Mouse (Mus musculus): ENCODE results near the gene Trpc4. TPM values are rescaled to one million over a fixed set of nuclear protein-coding genes. Genes with fewer than 3 reads are reported as not detected.
A peak's percentile ranks its signal among the peaks of the same experiment; 100 is the strongest.

The Trpc4 gene
- polyA plus RNA-seq, 1 experiment from 2014 or later = 2.6 TPM

DNA sequence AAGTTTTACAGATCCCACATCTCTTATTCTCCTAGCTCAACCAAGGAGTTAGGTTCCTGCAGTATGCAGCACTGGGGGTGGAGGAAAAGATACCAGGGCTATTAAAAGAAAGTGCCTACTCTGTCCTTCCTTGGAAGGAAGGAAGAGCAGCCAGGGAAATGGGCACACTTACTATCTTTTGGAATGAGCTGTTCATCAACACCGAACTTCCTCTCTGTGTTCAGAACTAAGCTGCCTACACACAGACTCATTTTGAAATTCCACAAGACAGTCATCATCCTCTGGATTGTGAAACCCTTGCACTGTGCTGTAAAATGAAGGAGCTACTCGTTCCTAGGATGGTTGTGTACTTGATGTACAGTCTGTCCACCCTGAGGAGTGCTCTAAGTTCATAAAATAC lies 90.6 kb downstream of the Trpc4 start:
- 66% methylated on average over 2 of the region's 2 CpGs for WGBS
- Histone ChIP-seq H3K36me3 (ENCODE audit: control insufficient read depth, insufficient read depth, low read length) (no peaks in the 10 kb centered on the region), H3K9ac (ENCODE audit: low read depth, low read length) (no peak overlapping the region), H3K27me3 (replicated peaks; ENCODE audit: control insufficient read depth, insufficient read depth, low read length) (no peaks in the 10 kb centered on the region), H3K9me3 (ENCODE audit: control insufficient read depth, low read length) (no peaks in the 10 kb centered on the region), H3K27ac (ENCODE audit: low read length) (no peak overlapping the region), H3K4me1 (ENCODE audit: control insufficient read depth, insufficient read depth, low read length) (no peaks in the 10 kb centered on the region), H3K4me2 (ENCODE audit: low read depth, low read length) (no peak overlapping the region), H3K4me3 (ENCODE audit: low read length) (no peak overlapping the region)
- no peak for ATAC-seq

GRCm38 (mm10) chr3:54249311-54249710 lies 93.5 kb downstream of the Trpc4 start:
- H3K9ac ChIP-seq (ENCODE audit: low read depth, low read length) = no peak overlapping the region
- H3K27ac ChIP-seq (ENCODE audit: low read length) = no peak overlapping the region
- no peak overlapping the region for H3K4me2 ChIP-seq (ENCODE audit: low read depth, low read length)
- 94% methylated on average over 6 of the region's 6 CpGs for WGBS
- H3K27me3 ChIP-seq (replicated peaks; ENCODE audit: control insufficient read depth, insufficient read depth, low read length) = no peaks in the 10 kb centered on the region
- no peaks in the 10 kb centered on the region for H3K4me1 ChIP-seq (ENCODE audit: control insufficient read depth, insufficient read depth, low read length)
- H3K9me3 ChIP-seq (ENCODE audit: control insufficient read depth, low read length) = 0 out of 2 replicates have a peak, but pooled peaks cover 3% of the 10 kb centered on the region
- no peaks in the 10 kb centered on the region for H3K36me3 ChIP-seq (ENCODE audit: control insufficient read depth, insufficient read depth, low read length)
- no peak overlapping the region for H3K4me3 ChIP-seq (ENCODE audit: low read length)
- no peak for ATAC-seq

DNA sequence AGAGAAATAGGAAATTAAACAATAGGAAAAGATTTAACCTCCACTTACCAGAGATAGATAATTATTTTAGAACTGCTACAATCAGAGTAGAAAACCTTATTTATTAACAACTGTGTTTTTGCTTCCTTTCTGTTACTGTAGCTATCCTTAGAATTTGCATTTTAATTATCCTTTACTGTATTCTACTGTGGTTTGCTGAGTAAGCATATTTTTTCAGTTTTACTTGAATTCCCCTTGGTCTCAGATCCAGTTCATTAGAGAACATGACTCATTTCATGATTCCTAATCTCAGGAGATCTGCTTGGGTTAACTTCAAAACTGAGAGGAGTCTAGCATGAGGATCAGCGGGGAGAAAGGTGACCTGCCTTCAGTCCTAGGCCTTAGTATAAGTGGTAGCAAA lies 111.1 kb downstream of the Trpc4 start:
- Histone ChIP-seq H3K27me3 (replicated peaks; ENCODE audit: control insufficient read depth, insufficient read depth, low read length) (no peaks in the 10 kb centered on the region), H3K4me2 (ENCODE audit: low read depth, low read length) (no peak overlapping the region), H3K9ac (ENCODE audit: low read depth, low read length) (no peak overlapping the region), H3K36me3 (ENCODE audit: control insufficient read depth, insufficient read depth, low read length) (no peaks in the 10 kb centered on the region), H3K4me3 (ENCODE audit: low read length) (no peak overlapping the region), H3K9me3 (ENCODE audit: control insufficient read depth, low read length) (no peaks in the 10 kb centered on the region), H3K27ac (ENCODE audit: low read length) (no peak overlapping the region), H3K4me1 (ENCODE audit: control insufficient read depth, insufficient read depth, low read length) (no peaks in the 10 kb centered on the region)
- ATAC-seq = no peak
- WGBS = 94% methylated on average over 1 of the region's 1 CpGs

DNA sequence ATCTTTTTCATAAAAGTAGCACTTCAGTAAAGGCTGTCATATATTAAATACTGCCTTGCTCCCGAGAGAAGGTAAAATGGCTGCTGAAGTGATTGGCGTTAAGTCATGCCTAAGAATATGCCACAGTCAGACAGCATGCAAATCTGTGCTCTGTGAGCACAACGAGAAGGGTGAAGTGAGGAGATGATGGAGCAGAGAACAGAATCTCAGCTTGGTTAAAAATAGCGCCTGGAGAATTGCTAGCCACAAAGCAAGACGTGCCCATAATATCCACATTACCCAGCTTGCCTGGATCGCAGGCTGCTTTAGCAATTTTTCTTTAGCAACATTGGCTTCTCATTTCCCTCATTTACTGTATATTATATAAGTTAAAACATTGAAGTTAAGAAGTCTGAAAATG lies 113.3 kb downstream of the Trpc4 start:
- Histone ChIP-seq H3K27ac (ENCODE audit: low read length) (no peak overlapping the region), H3K9me3 (ENCODE audit: control insufficient read depth, low read length) (no peaks in the 10 kb centered on the region), H3K9ac (ENCODE audit: low read depth, low read length) (no peak overlapping the region), H3K4me2 (ENCODE audit: low read depth, low read length) (no peak overlapping the region), H3K27me3 (replicated peaks; ENCODE audit: control insufficient read depth, insufficient read depth, low read length) (no peaks in the 10 kb centered on the region), H3K4me3 (ENCODE audit: low read length) (no peak overlapping the region), H3K36me3 (ENCODE audit: control insufficient read depth, insufficient read depth, low read length) (no peaks in the 10 kb centered on the region), H3K4me1 (ENCODE audit: control insufficient read depth, insufficient read depth, low read length) (no peaks in the 10 kb centered on the region)
- WGBS = 85% methylated on average over 6 of the region's 6 CpGs
- no peak for ATAC-seq

GRCm38 (mm10) chr3:54274651-54275050 lies 118.8 kb downstream of the Trpc4 start:
- H3K36me3 ChIP-seq (ENCODE audit: control insufficient read depth, insufficient read depth, low read length) = no peaks in the 10 kb centered on the region
- H3K4me3 ChIP-seq (ENCODE audit: low read length) = no peak overlapping the region
- no peak overlapping the region for H3K9ac ChIP-seq (ENCODE audit: low read depth, low read length)
- WGBS = 63% methylated on average over 7 of the region's 7 CpGs
- no peak for ATAC-seq
- no peaks in the 10 kb centered on the region for H3K4me1 ChIP-seq (ENCODE audit: control insufficient read depth, insufficient read depth, low read length)
- H3K27ac ChIP-seq (ENCODE audit: low read length) = no peak overlapping the region
- H3K9me3 ChIP-seq (ENCODE audit: control insufficient read depth, low read length) = no peaks in the 10 kb centered on the region
- no peak overlapping the region for H3K4me2 ChIP-seq (ENCODE audit: low read depth, low read length)
- H3K27me3 ChIP-seq (replicated peaks; ENCODE audit: control insufficient read depth, insufficient read depth, low read length) = no peaks in the 10 kb centered on the region

DNA sequence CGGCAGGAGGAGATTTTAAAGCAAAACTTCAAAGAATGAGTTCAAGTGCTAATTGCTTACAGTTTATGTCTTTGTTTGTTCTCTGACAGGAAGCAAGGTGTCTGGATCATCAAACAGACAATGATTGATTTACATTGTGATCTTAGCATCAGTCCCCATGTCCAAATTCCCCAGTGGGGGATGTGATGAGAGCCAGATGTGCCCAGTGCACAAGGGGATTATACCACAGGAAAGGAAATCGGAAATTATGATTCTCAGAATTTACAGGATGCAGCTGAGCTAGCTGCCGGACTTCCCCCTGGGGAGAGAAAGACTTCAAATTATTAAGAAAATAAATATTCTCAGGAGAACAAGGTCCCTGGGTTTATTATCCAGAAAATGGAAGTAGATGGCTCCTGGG lies 133.9 kb downstream of the Trpc4 start:
- Histone ChIP-seq H3K9ac (ENCODE audit: low read depth, low read length) (no peak overlapping the region), H3K36me3 (ENCODE audit: control insufficient read depth, insufficient read depth, low read length) (no peaks in the 10 kb centered on the region), H3K27me3 (replicated peaks; ENCODE audit: control insufficient read depth, insufficient read depth, low read length) (no peaks in the 10 kb centered on the region), H3K9me3 (ENCODE audit: control insufficient read depth, low read length) (no peaks in the 10 kb centered on the region), H3K27ac (ENCODE audit: low read length) (no peak overlapping the region), H3K4me1 (ENCODE audit: control insufficient read depth, insufficient read depth, low read length) (no peaks in the 10 kb centered on the region), H3K4me2 (ENCODE audit: low read depth, low read length) (no peak overlapping the region), H3K4me3 (ENCODE audit: low read length) (no peak overlapping the region)
- 36% methylated on average over 3 of the region's 3 CpGs for WGBS
- ATAC-seq = no peak

DNA sequence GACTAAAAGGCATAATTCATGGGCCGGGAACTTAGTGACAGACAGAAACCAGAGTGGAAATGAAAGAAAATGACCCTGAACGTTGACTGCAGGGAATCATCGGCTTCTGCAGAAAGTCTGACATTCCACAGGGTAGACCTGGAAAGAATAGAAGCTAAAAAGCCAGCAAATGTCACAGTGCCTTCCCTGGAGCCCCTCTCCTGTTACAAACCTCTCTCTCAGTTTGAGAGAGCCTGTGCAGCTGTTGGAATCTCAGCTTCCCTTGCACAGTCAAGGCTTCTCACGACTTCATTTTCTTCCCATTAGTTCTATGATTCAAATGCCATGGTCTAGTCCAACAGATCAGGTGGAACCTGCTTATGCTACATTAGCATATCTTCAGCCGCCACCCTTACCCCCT lies 154.8 kb downstream of the Trpc4 start:
- Histone ChIP-seq H3K9ac (ENCODE audit: low read depth, low read length) (no peak overlapping the region), H3K27ac (ENCODE audit: low read length) (no peak overlapping the region)

DNA sequence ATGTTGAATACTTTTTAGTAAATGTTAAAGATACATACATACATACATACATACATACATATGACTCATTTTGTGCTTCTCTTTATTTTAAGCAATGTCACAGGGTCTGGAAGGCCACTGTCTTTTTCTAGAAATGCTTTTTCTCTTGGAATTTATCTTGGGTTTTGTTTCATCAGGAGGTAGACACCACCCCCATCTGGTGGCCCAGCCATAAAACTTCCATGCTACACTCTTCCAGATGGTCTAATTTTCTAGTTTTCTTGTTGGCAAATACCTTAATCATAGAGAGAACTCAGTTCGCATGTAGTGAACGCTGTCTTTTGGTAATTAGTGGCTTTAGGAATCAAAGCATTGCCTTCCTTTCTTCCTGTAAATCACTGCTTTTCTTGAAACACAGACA lies 158.2 kb downstream of the Trpc4 start:
- no peak for ATAC-seq
- no peaks in the 10 kb centered on the region for H3K4me1 ChIP-seq (ENCODE audit: control insufficient read depth, insufficient read depth, low read length)
- no peaks in the 10 kb centered on the region for H3K9me3 ChIP-seq (ENCODE audit: control insufficient read depth, low read length)
- H3K27me3 ChIP-seq (replicated peaks; ENCODE audit: control insufficient read depth, insufficient read depth, low read length) = no peaks in the 10 kb centered on the region
- H3K27ac ChIP-seq (ENCODE audit: low read length) = no peak overlapping the region
- no peak overlapping the region for H3K4me2 ChIP-seq (ENCODE audit: low read depth, low read length)
- H3K36me3 ChIP-seq (ENCODE audit: control insufficient read depth, insufficient read depth, low read length) = no peaks in the 10 kb centered on the region
- H3K9ac ChIP-seq (ENCODE audit: low read depth, low read length) = no peak overlapping the region
- no peak overlapping the region for H3K4me3 ChIP-seq (ENCODE audit: low read length)
- WGBS = 69% methylated on average over 2 of the region's 2 CpGs

More for the DNA sequence above, 154.8 kb downstream of the Trpc4 start:
- no peaks in the 10 kb centered on the region for H3K4me1 ChIP-seq (ENCODE audit: control insufficient read depth, insufficient read depth, low read length)
- H3K36me3 ChIP-seq (ENCODE audit: control insufficient read depth, insufficient read depth, low read length) = no peaks in the 10 kb centered on the region
- H3K4me2 ChIP-seq (ENCODE audit: low read depth, low read length) = no peak overlapping the region
- H3K27me3 ChIP-seq (replicated peaks; ENCODE audit: control insufficient read depth, insufficient read depth, low read length) = no peaks in the 10 kb centered on the region
- WGBS = 38% methylated on average over 5 of the region's 5 CpGs
- no peak overlapping the region for H3K4me3 ChIP-seq (ENCODE audit: low read length)
- no peaks in the 10 kb centered on the region for H3K9me3 ChIP-seq (ENCODE audit: control insufficient read depth, low read length)
- ATAC-seq = peak; percentile 26; the same call in 1 of the 2 replicates

DNA sequence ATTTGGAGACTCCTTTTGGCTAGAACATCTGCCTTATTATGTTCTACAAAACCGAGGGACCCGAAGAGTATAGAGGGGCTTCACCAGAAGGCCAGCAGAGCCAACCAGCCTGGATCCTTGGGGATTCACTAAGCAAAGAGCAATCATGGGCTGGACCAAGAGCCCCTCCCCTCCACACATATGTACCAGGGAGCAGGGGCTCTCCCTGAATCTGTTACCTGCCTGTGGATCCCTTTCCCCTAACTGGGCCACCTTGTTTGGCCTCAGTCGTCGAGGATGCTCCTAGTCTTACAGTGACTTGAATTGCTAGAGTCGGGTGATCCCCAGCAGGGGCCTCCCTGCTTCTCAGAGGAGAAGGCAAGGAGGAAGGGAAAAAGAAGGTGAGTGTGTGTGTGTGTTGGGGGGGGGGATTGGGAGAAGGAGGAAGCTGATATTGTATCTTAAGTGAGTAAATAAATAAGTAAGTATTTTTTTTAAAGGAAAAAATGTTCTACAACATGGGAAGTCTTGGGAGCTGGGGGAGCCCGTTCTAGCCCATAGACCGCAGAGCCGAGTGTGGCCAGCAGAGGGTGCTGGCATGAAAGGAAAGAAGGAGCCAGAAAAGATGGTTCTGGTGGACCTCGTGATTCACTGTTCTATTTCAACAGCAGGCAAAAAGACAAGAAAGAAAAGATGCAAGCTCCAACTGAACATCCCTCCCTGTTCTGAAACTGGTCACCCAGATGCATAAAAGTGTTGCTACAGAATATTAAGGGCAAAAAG lies 197.2 kb downstream of the Trpc4 start:
- WGBS = 26% methylated on average over 9 of the region's 9 CpGs
- Histone ChIP-seq H3K27ac (ENCODE audit: low read length) (no peak overlapping the region), H3K4me2 (ENCODE audit: low read depth, low read length) (no peak overlapping the region), H3K9me3 (ENCODE audit: control insufficient read depth, low read length) (no peaks in the 10 kb centered on the region), H3K4me3 (ENCODE audit: low read length) (no peak overlapping the region), H3K9ac (ENCODE audit: low read depth, low read length) (no peak overlapping the region), H3K36me3 (ENCODE audit: control insufficient read depth, insufficient read depth, low read length) (no peaks in the 10 kb centered on the region), H3K4me1 (ENCODE audit: control insufficient read depth, insufficient read depth, low read length) (peaks cover 3% of the 10 kb centered on the region), H3K27me3 (replicated peaks; ENCODE audit: control insufficient read depth, insufficient read depth, low read length) (no peaks in the 10 kb centered on the region)
- ATAC-seq = 0 out of 2 replicates have a peak, but pooled peaks have one; percentile 33

DNA sequence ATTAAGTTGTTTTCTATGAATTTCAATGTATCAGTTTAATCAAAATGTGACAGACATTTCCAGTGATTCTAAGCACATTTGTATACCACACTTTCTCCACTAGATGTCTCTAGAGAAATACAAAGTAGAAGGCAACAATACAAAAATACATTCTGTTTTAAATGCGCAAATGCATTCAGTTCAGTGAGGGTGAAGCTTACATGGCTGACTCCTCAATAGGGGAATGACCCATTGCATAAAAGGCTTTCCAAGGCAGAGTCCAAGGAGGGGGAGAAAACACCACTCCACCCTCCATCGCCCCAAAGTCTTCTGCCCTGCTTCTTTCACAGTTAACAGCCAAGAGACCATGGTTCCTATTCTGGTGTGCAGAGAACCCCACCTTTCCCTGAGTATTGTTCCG lies 201.7 kb downstream of the Trpc4 start:
- peaks cover 15% of the 10 kb centered on the region for H3K4me1 ChIP-seq (ENCODE audit: control insufficient read depth, insufficient read depth, low read length)
- 66% methylated on average over 3 of the region's 3 CpGs for WGBS
- no peaks in the 10 kb centered on the region for H3K27me3 ChIP-seq (replicated peaks; ENCODE audit: control insufficient read depth, insufficient read depth, low read length)
- no peak overlapping the region for H3K9ac ChIP-seq (ENCODE audit: low read depth, low read length)
- H3K36me3 ChIP-seq (ENCODE audit: control insufficient read depth, insufficient read depth, low read length) = no peaks in the 10 kb centered on the region
- no peaks in the 10 kb centered on the region for H3K9me3 ChIP-seq (ENCODE audit: control insufficient read depth, low read length)
- no peak overlapping the region for H3K4me2 ChIP-seq (ENCODE audit: low read depth, low read length)
- H3K27ac ChIP-seq (ENCODE audit: low read length) = no peak overlapping the region
- no peak overlapping the region for H3K4me3 ChIP-seq (ENCODE audit: low read length)
- no peak for ATAC-seq
